Mouse (Mus musculus) small intestine, adult 2 months (tissue): ENCODE measurements around the gene Dio1.

Experiments
- CTCF ChIP-seq: fragments of 200-500 bp; IDR thresholded peaks from 2 replicates; pipeline ENCODE4 v1.5.1; 2012; ENCODE audit warnings: low read depth, mild to moderate bottlenecking, control low read depth, inconsistent platforms, low read length, moderate library complexity, mixed read lengths; ENCODE audit not compliant: insufficient replicate concordance, insufficient read length; ENCODE audit errors: extremely low read depth
- POLR2A ChIP-seq: fragments of 200-500 bp; IDR thresholded peaks from 2 replicates; pipeline ENCODE4 v1.6.1; 2012; ENCODE audit warnings: low read depth, mild to moderate bottlenecking, control low read depth, inconsistent platforms, low read length, moderate library complexity

DNA sequence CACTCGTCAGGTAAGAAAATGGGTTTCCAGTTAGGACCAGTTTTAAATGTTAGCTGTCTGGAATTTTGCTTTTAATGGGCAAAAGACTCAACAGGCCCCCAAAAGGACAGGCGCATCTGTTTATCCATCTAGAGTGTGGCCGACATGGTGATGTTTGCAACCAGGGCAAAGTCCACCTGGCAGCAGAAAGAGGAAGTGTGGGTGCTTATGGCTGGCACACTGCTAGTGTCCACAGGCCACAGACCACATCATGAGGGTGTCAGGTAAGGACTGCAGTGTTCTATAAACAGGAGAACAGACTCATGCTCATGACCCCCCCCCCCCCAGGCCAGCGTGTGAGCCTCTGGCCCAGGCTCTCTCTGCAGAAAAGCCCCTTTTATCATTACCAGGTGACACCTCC lies 4.1 kb downstream of the Dio1 start:
- TF ChIP-seq CTCF (no peak), POLR2A (no peak)
